In the genomic region with DNA sequence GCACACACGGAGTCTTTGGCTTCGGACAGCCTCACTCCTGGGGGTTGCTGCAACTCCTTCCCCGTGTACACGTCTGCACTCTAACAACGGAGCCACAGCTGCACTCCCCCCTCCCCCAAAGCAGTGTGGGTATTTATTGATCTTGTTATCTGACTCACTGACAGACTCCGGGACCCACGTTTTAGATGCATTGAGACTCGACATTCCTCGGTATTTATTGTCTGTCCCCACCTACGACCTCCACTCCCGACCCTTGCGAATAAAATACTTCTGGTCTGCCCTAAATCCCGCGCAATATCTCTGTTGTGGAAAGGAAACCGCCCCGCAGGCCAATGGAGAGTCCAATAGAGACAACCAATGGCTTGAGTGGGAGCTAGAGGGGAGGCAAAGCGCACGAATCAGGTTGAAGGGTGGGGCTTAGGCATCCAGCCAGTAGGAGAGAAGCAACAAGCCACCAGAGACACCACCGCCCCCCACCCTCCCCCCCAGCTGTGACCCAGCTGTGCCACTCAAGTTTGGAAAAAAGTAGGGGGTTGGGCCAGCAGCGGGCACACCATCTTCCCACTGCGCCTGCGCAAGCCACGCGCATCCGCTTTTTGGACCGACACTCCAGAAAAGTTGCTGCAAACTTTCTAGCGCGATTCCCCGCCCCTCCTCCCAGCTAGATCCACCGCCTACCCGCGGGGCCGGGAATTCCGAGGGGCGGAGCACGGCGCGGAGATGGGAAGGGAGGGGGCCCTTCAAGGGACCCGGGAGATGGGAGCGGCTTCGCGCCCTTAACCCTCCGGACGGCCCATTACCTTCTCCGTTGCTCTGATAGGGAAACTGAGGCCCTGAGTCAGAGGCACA, we compare ENCODE assay signal across 8 mouse cellular contexts. TPM values are rescaled to one million over a fixed set of nuclear protein-coding genes. Genes with fewer than 3 reads are reported as not detected.
DNase-seq lines count a peak whose midpoint lies in the region; ATAC-seq and TF ChIP-seq lines count a peak whose summit lies in the region.

No protein-coding gene starts in this region.

- ATAC-seq in forebrain, embryonic 15.5 days (replicated peaks), result peak; percentile 56

- H3K4me3 ChIP-seq in forebrain, embryonic 15.5 days, result peak overlapping the region; percentile 59
- peak overlapping the region; percentile 82 for H3K4me3 ChIP-seq in lung, adult 2 months (replicated peaks; ENCODE audit: extremely low read depth, low read depth, low read length)
- peak overlapping the region; percentile 54 for H3K4me3 ChIP-seq in olfactory bulb, adult 2 months (ENCODE audit: insufficient read depth, low read depth, low read length)

- TF ChIP-seq POLR2A in lung, adult 2 months (IDR thresholded peaks at IDR 0.05; ENCODE audit: borderline replicate concordance, extremely low read depth, low read depth, low read length), result peak; percentile 90
- no peak for TF ChIP-seq POLR2A in olfactory bulb, adult 2 months (IDR thresholded peaks at IDR 0.05; ENCODE audit: insufficient read depth, low read depth, low read length)

- H3K4me1 ChIP-seq in forebrain, embryonic 15.5 days, result peaks cover 46% of the 10 kb centered on the region
- H3K4me1 ChIP-seq in lung, adult 2 months (ENCODE audit: control insufficient read depth, insufficient read depth, low read length), result peaks cover 4% of the 10 kb centered on the region; the same call in 1 of the 2 replicates
- H3K4me1 ChIP-seq in olfactory bulb, adult 2 months (ENCODE audit: control insufficient read depth, insufficient read depth, low read length), result peaks cover 36% of the 10 kb centered on the region

- H3K4me2 ChIP-seq in forebrain, embryonic 15.5 days (replicated peaks), result peak overlapping the region; percentile 99

- peak; percentile 98 for DNase-seq in ES-CJ7 (ENCODE audit: low read depth, low spot score)
- DNase-seq in c-Kit-negative CD71-positive TER-119-positive erythroid progenitor cells, embryonic 14.5 days (ENCODE audit: low read depth, low spot score), result peak; percentile 51
- peak; percentile 97 to 98 for DNase-seq in heart, postnatal 14 days
- DNase-seq in large intestine, adult 2 months (ENCODE audit: low read depth, low spot score), result peak; percentile 85
- DNase-seq in lung, adult 2 months, result peak; percentile 93
- peak; percentile 89 to 93 for DNase-seq in thymus, adult 18-20 months

- under 1% methylated on average over 45 of the region's 45 CpGs for WGBS in forebrain, embryonic 15.5 days
- WGBS in large intestine, adult 2 months, result 2% methylated on average over 45 of the region's 45 CpGs
- under 1% methylated on average over 45 of the region's 45 CpGs for WGBS in lung, adult 2 months
- WGBS in olfactory bulb, adult 2 months, result under 1% methylated on average over 45 of the region's 45 CpGs

- no peaks in the 10 kb centered on the region for H3K27me3 ChIP-seq in forebrain, embryonic 15.5 days

- no peak for TF ChIP-seq CTCF in lung, adult 2 months (IDR thresholded peaks at IDR 0.05; ENCODE audit: insufficient read depth, low read length)
- TF ChIP-seq CTCF in olfactory bulb, adult 2 months (IDR thresholded peaks at IDR 0.05; ENCODE audit: insufficient read depth, low read depth, low read length), result no peak

- intact Hi-C loops in heart, postnatal 14 days (cut with DNase I), result loop anchor here (1.0 kb wide), 2 partner anchors 24 to 26 kb away; a partner anchor contains a TSS

- H3K9ac ChIP-seq in forebrain, embryonic 15.5 days (replicated peaks), result peak overlapping the region; percentile 63

- H3K9me3 ChIP-seq in forebrain, embryonic 15.5 days, result no peaks in the 10 kb centered on the region

- peaks cover 12% of the 10 kb centered on the region for H3K36me3 ChIP-seq in forebrain, embryonic 15.5 days

- peak overlapping the region; percentile 76 for H3K27ac ChIP-seq in forebrain, embryonic 15.5 days (replicated peaks)
- H3K27ac ChIP-seq in olfactory bulb, adult 2 months (ENCODE audit: insufficient read depth, low read depth, low read length), result peak overlapping the region; percentile 27; the same call in 1 of the 2 replicates

RNA-seq across cellular contexts. Expression of a gene that starts 0.6 kb away (rescaled TPM):
- 2.3 and 2.4 TPM in 2 replicates for polyA plus RNA-seq in forebrain, embryonic 15.5 days (2015; fragmentation: Nextera tagmentation; extraction: Ambion mirVana)
- total RNA-seq in heart, postnatal 14 days (2021), result 1 to 10 TPM; 9.0 to 9.1 TPM
- polyA plus RNA-seq in large intestine, adult 2 months (2012; rRNA removed), result 14.5 and 17.2 TPM in 2 replicates
- polyA plus RNA-seq in lung, adult 2 months (2012; rRNA removed), result 39.6 and 47.2 TPM in 2 replicates
- not detected in 2 replicates for polyA plus RNA-seq in olfactory bulb, adult 2 months (2012; ENCODE audit: insufficient read depth, insufficient read length, low replicate concordance, missing spikeins)

RNA-seq across cellular contexts. Expression of a gene that starts 10.1 kb away (rescaled TPM):
- polyA plus RNA-seq in forebrain, embryonic 15.5 days (2015; fragmentation: Nextera tagmentation; extraction: Ambion mirVana), result 8.8 and 11.2 TPM in 2 replicates
- total RNA-seq in heart, postnatal 14 days (2021), result 100 to 1,000 TPM; 473 to 516 TPM
- polyA plus RNA-seq in large intestine, adult 2 months (2012; rRNA removed), result 308 and 400 TPM in 2 replicates
- polyA plus RNA-seq in lung, adult 2 months (2012; rRNA removed), result 209 and 259 TPM in 2 replicates
- not detected in 2 replicates for polyA plus RNA-seq in olfactory bulb, adult 2 months (2012; ENCODE audit: insufficient read depth, insufficient read length, low replicate concordance, missing spikeins)

RNA-seq across cellular contexts. Expression of a gene that starts 17.7 kb away (rescaled TPM):
- 32.0 and 35.1 TPM in 2 replicates for polyA plus RNA-seq in forebrain, embryonic 15.5 days (2015; fragmentation: Nextera tagmentation; extraction: Ambion mirVana)
- total RNA-seq in heart, postnatal 14 days (2021), result 10 to 100 TPM; 42.1 to 45.1 TPM
- 15.3 and 15.6 TPM in 2 replicates for polyA plus RNA-seq in large intestine, adult 2 months (2012; rRNA removed)
- 94.6 and 101 TPM in 2 replicates for polyA plus RNA-seq in lung, adult 2 months (2012; rRNA removed)
- not detected in 2 replicates for polyA plus RNA-seq in olfactory bulb, adult 2 months (2012; ENCODE audit: insufficient read depth, insufficient read length, low replicate concordance, missing spikeins)

RNA-seq across cellular contexts. Expression of a gene that starts 24.4 kb away (rescaled TPM):
- polyA plus RNA-seq in forebrain, embryonic 15.5 days (2015; fragmentation: Nextera tagmentation; extraction: Ambion mirVana), result 3.6 and 3.8 TPM in 2 replicates
- under 1 TPM in 1 of 2 experiments, not detected in 1; 0.12 TPM for total RNA-seq in heart, postnatal 14 days (2021)
- 0.03 TPM in 1 of 2 replicates, not detected in the other for polyA plus RNA-seq in large intestine, adult 2 months (2012; rRNA removed)
- not detected in 2 replicates for polyA plus RNA-seq in lung, adult 2 months (2012; rRNA removed)
- polyA plus RNA-seq in olfactory bulb, adult 2 months (2012; ENCODE audit: insufficient read depth, insufficient read length, low replicate concordance, missing spikeins), result not detected in 2 replicates

RNA-seq across cellular contexts. Expression of a gene that starts 25.9 kb away (rescaled TPM):
- 23.4 and 25.4 TPM in 2 replicates for polyA plus RNA-seq in forebrain, embryonic 15.5 days (2015; fragmentation: Nextera tagmentation; extraction: Ambion mirVana)
- 1 to 10 TPM; 5.7 to 6.6 TPM for total RNA-seq in heart, postnatal 14 days (2021)
- 9.8 and 10.1 TPM in 2 replicates for polyA plus RNA-seq in large intestine, adult 2 months (2012; rRNA removed)
- 10.7 and 12.3 TPM in 2 replicates for polyA plus RNA-seq in lung, adult 2 months (2012; rRNA removed)
- polyA plus RNA-seq in olfactory bulb, adult 2 months (2012; ENCODE audit: insufficient read depth, insufficient read length, low replicate concordance, missing spikeins), result not detected in 2 replicates

Comparison
In these comparisons a context has a peak if more than half of its experiments do, and no peak if none do; other contexts are left out.
1. Peak in every context shown above with its lines: DNase-seq, ATAC-seq, H3K4me3 ChIP-seq and H3K27ac ChIP-seq.
2. RNA of a gene that starts 17.7 kb away (polyA plus RNA-seq): 94.6 to 101 TPM in lung, adult 2 months, 32.0 to 35.1 TPM in forebrain, embryonic 15.5 days and 15.3 to 15.6 TPM in large intestine, adult 2 months; not detected in olfactory bulb, adult 2 months; every median in the first group is over 10 times any median in the second.